Mouse (Mus musculus): ENCODE data around the gene Fhod1.

DNA sequence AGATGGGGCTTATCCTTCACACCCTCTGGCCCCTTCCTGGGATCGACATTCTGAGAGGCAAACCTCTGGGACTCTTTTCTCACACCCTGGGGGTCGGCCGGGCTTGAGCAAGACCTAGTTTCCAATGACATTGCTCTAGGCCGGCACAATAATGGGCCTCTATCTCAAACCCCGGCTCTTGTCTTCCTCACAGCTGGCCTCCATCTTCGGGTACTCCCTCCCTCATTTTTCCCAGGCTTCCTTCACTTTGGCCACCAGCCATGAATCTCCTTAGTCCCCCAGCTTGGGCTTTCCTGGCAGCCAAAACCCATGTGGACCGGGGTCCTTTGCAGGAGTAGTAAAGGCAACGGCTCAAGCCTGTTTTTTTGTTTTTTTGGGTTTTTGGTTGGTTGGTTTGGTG lies 6.4 kb downstream of the Fhod1 start:
- TF ChIP-seq POLR2A (IDR thresholded peaks at IDR 0.05; ENCODE audit: insufficient read length, low read depth), result no peak
- TF ChIP-seq CEBPB (IDR thresholded peaks at IDR 0.05; ENCODE audit: insufficient read depth, poor library complexity, severe bottlenecking), result no peak
- TF ChIP-seq POLR2AphosphoS2 (IDR thresholded peaks at IDR 0.05; ENCODE audit: insufficient read length, low read depth), result no peak
- no peak for TF ChIP-seq USF1 (IDR thresholded peaks at IDR 0.05; ENCODE audit: low read depth)
- no peak for TF ChIP-seq MYOD1 (IDR thresholded peaks at IDR 0.05; ENCODE audit: control insufficient read depth in 1 of 3, insufficient read length in 2 of 3, low read depth in 2 of 3)
- TF ChIP-seq TCF3 (IDR thresholded peaks at IDR 0.05; ENCODE audit: insufficient read length, low read depth), result no peak
